Mouse (Mus musculus) neural tube, embryonic 14.5 days (tissue): ENCODE results near the gene Gpx4. TPM values are rescaled to one million over a fixed set of nuclear protein-coding genes. Genes with fewer than 3 reads are reported as not detected.

Experiments used
- ATAC-seq: fragments of 200-750 bp; cut with Nextera tagmentation; 2 replicates; pipeline ENCODE4 v1.8.0; 2017; ENCODE audit warnings: low read depth, mild to moderate bottlenecking, moderate TSS enrichment, moderate library complexity
- H3K27ac ChIP-seq: fragments of 300-500 bp; sonication (generic); 2 replicates; pipeline ENCODE4 v1.5.1; 2014; ENCODE audit warnings: low read depth, mild to moderate bottlenecking, control low read depth, low read length, moderate library complexity, mixed read lengths
- H3K27me3 ChIP-seq: fragments of 300-500 bp; sonication (generic); 2 replicates; pipeline ENCODE4 v1.6.1; 2014; ENCODE audit warnings: low read length; ENCODE audit not compliant: control insufficient read depth, insufficient read depth
- H3K36me3 ChIP-seq: fragments of 300-500 bp; sonication (generic); 2 replicates; pipeline ENCODE4 v1.6.1; 2014; ENCODE audit warnings: low read length, mixed read lengths; ENCODE audit not compliant: control insufficient read depth, insufficient read depth
- H3K4me1 ChIP-seq: fragments of 300-500 bp; sonication (generic); 2 replicates; pipeline ENCODE4 v1.6.1; 2014; ENCODE audit warnings: low read length; ENCODE audit not compliant: control insufficient read depth, insufficient read depth
- H3K4me2 ChIP-seq: fragments of 300-500 bp; sonication (generic); 2 replicates; pipeline ENCODE4 v1.6.1; 2014; ENCODE audit warnings: mild to moderate bottlenecking, low read depth, low read length, control low read depth
- H3K4me3 ChIP-seq: fragments of 300-500 bp; sonication (generic); 2 replicates; pipeline ENCODE4 v1.5.1; 2014; ENCODE audit warnings: low read depth, low read length, control low read depth, mixed read lengths
- H3K9ac ChIP-seq: fragments of 300-500 bp; sonication (generic); replicated peaks from 2 replicates; pipeline ENCODE4 v1.6.1; 2014; ENCODE audit warnings: low read depth, mild to moderate bottlenecking, control low read depth, low read length, mixed read lengths
- H3K9me3 ChIP-seq: fragments of 300-500 bp; sonication (generic); 2 replicates; pipeline ENCODE4 v1.6.1; 2016; ENCODE audit warnings: low read length; ENCODE audit not compliant: control insufficient read depth
- WGBS: fragments of 180-500 bp; shearing (Covaris S2); extraction: QIAGEN DNeasy Blood & Tissue Kit; methylation state at CpG from one replicate; pipeline ENCODE4 v1.1.7; 2014; 5-methylcytosine and 5-hydroxymethylcytosine counted together
- polyA plus RNA-seq: library from polyadenylated mRNA; unstranded; fragments of >200 nt; fragmentation: Nextera tagmentation; extraction: Ambion mirVana; gene quantifications from 2 replicates; pipeline ENCODE4 v1.2.1, GENCODE M21; 2014

Gpx4 gene
- polyA plus RNA-seq, 1 experiment from 2014 or later: 546 TPM

GRCm38 (mm10) chr10:80020603-80021319 is 26.2 kb upstream of the Gpx4 start:
- WGBS: 86% methylated on average over 18 of the region's 18 CpGs
- Histone ChIP-seq H3K9ac (no peak overlapping the region), H3K36me3 (no peaks in the 10 kb centered on the region), H3K4me3 (no peak overlapping the region), H3K27ac (no peak overlapping the region), H3K4me2 (no peak overlapping the region), H3K9me3 (no peaks in the 10 kb centered on the region), H3K27me3 (peaks cover 15% of the 10 kb centered on the region), H3K4me1 (no peaks in the 10 kb centered on the region)
- ATAC-seq: no peak

GRCm38 (mm10) chr10:80021320-80021641 is 25.7 kb upstream of the Gpx4 start:
- H3K4me1 ChIP-seq: no peaks in the 10 kb centered on the region
- 93% methylated on average over 13 of the region's 13 CpGs for WGBS
- no peak for ATAC-seq
- H3K27ac ChIP-seq: no peak overlapping the region
- no peak overlapping the region for H3K9ac ChIP-seq
- no peak overlapping the region for H3K4me3 ChIP-seq
- H3K9me3 ChIP-seq: no peaks in the 10 kb centered on the region
- no peaks in the 10 kb centered on the region for H3K36me3 ChIP-seq
- H3K4me2 ChIP-seq: no peak overlapping the region
- H3K27me3 ChIP-seq: peaks cover 13% of the 10 kb centered on the region

- no peak for ATAC-seq
- Histone ChIP-seq H3K9me3 (no peaks in the 10 kb centered on the region), H3K4me2 (no peak overlapping the region), H3K4me1 (no peaks in the 10 kb centered on the region), H3K27me3 (peaks cover 13% of the 10 kb centered on the region), H3K36me3 (no peaks in the 10 kb centered on the region), H3K4me3 (no peak overlapping the region), H3K27ac (no peak overlapping the region), H3K9ac (no peak overlapping the region)
- WGBS: 89% methylated on average over 12 of the region's 12 CpGs
Measured at GRCm38 (mm10) chr10:80022164-80022563, 24.8 kb upstream of the Gpx4 start.

- H3K4me1 ChIP-seq: no peaks in the 10 kb centered on the region
- no peaks in the 10 kb centered on the region for H3K36me3 ChIP-seq
- no peak for ATAC-seq
- no peaks in the 10 kb centered on the region for H3K9me3 ChIP-seq
- H3K9ac ChIP-seq: no peak overlapping the region
- no peak overlapping the region for H3K4me2 ChIP-seq
- H3K4me3 ChIP-seq: no peak overlapping the region
- peaks cover 13% of the 10 kb centered on the region for H3K27me3 ChIP-seq
- WGBS: 95% methylated on average over 8 of the region's 8 CpGs
- no peak overlapping the region for H3K27ac ChIP-seq
Measured at GRCm38 (mm10) chr10:80022806-80023205, 24.2 kb upstream of the Gpx4 start.

- H3K4me3 ChIP-seq: no peak overlapping the region
- no peak overlapping the region for H3K4me2 ChIP-seq
- H3K36me3 ChIP-seq: no peaks in the 10 kb centered on the region
- H3K4me1 ChIP-seq: no peaks in the 10 kb centered on the region
- ATAC-seq: no peak
- WGBS: 90% methylated on average over 5 of the region's 5 CpGs
- H3K27ac ChIP-seq: no peak overlapping the region
- no peaks in the 10 kb centered on the region for H3K9me3 ChIP-seq
- peaks cover 13% of the 10 kb centered on the region for H3K27me3 ChIP-seq
- H3K9ac ChIP-seq: no peak overlapping the region
Measured at GRCm38 (mm10) chr10:80023758-80024157, 23.2 kb upstream of the Gpx4 start.

- H3K4me3 ChIP-seq: no peak overlapping the region
Measured at GRCm38 (mm10) chr10:80024229-80025043, 22.5 kb upstream of the Gpx4 start.

GRCm38 (mm10) chr10:80025044-80025347 is 22.0 kb upstream of the Gpx4 start:
- no peak overlapping the region for H3K4me2 ChIP-seq
- no peak overlapping the region for H3K4me3 ChIP-seq
- H3K27me3 ChIP-seq: 0 out of 2 replicates have a peak, but pooled peaks cover 5% of the 10 kb centered on the region
- no peak overlapping the region for H3K9ac ChIP-seq
- no peak overlapping the region for H3K27ac ChIP-seq
- no peaks in the 10 kb centered on the region for H3K9me3 ChIP-seq
- ATAC-seq: no peak
- no peaks in the 10 kb centered on the region for H3K36me3 ChIP-seq
- WGBS: 51% methylated on average over 4 of the region's 4 CpGs
- H3K4me1 ChIP-seq: no peaks in the 10 kb centered on the region

More at GRCm38 (mm10) chr10:80024229-80025043, 22.5 kb upstream of the Gpx4 start:
- no peaks in the 10 kb centered on the region for H3K36me3 ChIP-seq
- no peak overlapping the region for H3K4me2 ChIP-seq
- no peak for ATAC-seq
- 79% methylated on average over 15 of the region's 15 CpGs for WGBS
- no peak overlapping the region for H3K9ac ChIP-seq
- no peak overlapping the region for H3K27ac ChIP-seq
- H3K27me3 ChIP-seq: peaks cover 9% of the 10 kb centered on the region; the same call in 1 of the 2 replicates
- H3K9me3 ChIP-seq: no peaks in the 10 kb centered on the region
- no peaks in the 10 kb centered on the region for H3K4me1 ChIP-seq

GRCm38 (mm10) chr10:80025463-80025862 is 21.5 kb upstream of the Gpx4 start:
- no peak for ATAC-seq

GRCm38 (mm10) chr10:80025889-80026288 is 21.1 kb upstream of the Gpx4 start:
- H3K4me3 ChIP-seq: no peak overlapping the region
- no peak overlapping the region for H3K27ac ChIP-seq
- H3K27me3 ChIP-seq: no peaks in the 10 kb centered on the region
- no peak overlapping the region for H3K9ac ChIP-seq
- H3K9me3 ChIP-seq: no peaks in the 10 kb centered on the region
- H3K4me2 ChIP-seq: no peak overlapping the region
- no peak for ATAC-seq
- H3K4me1 ChIP-seq: no peaks in the 10 kb centered on the region
- 56% methylated on average over 12 of the region's 12 CpGs for WGBS
- no peaks in the 10 kb centered on the region for H3K36me3 ChIP-seq

More at GRCm38 (mm10) chr10:80025463-80025862, 21.5 kb upstream of the Gpx4 start:
- no peak overlapping the region for H3K4me2 ChIP-seq
- H3K9ac ChIP-seq: no peak overlapping the region
- H3K4me3 ChIP-seq: no peak overlapping the region
- H3K9me3 ChIP-seq: no peaks in the 10 kb centered on the region
- H3K36me3 ChIP-seq: no peaks in the 10 kb centered on the region
- 78% methylated on average over 10 of the region's 10 CpGs for WGBS
- H3K27me3 ChIP-seq: 0 out of 2 replicates have a peak, but pooled peaks cover 2% of the 10 kb centered on the region
- no peak overlapping the region for H3K27ac ChIP-seq
- no peaks in the 10 kb centered on the region for H3K4me1 ChIP-seq
